Mouse (Mus musculus) spleen, adult 2 months (tissue): ENCODE results near the gene Klhl26.

ENCODE experiments used
- CTCF ChIP-seq: fragments of 200-500 bp; IDR thresholded peaks from 2 replicates; pipeline ENCODE4 v1.5.1; 2011; ENCODE audit warnings: mild to moderate bottlenecking, inconsistent platforms; ENCODE audit not compliant: insufficient read depth, insufficient read length, insufficient replicate concordance; ENCODE audit errors: extremely low read depth
- POLR2A ChIP-seq: fragments of 200-500 bp; IDR thresholded peaks from 2 replicates; pipeline ENCODE4 v1.6.1; 2011; ENCODE audit warnings: low read depth, low read length, inconsistent platforms

DNA sequence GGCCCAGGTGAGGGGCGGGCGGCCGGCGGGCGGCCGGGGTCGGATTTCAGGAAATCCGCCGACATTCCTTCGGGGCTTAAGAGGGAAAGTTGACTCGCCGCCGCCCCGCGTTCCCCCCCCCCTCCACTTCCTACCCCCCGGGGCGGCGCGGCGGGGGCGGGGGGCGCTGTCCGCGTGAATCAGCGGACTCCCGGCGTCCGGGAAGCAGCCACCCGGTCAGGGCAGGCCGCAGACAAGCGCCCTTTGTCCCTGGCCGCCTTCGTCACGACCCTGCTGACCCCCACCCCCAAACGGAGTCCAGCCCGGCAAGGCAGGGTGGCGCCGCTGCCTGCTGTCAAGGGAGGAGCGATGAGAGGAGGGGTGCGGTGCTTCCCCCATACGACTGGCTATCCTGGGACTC, 12.8 kb upstream of the Klhl26 start:
- TF ChIP-seq CTCF = no peak
- no peak for TF ChIP-seq POLR2A
